Mouse (Mus musculus) R1 (cell line): ENCODE data around the gene Rbm19.

Experiments used
- DNase-seq: peaks from one replicate; pipeline ENCODE4 v3.0.0-alpha.2; 2018; ENCODE audit warnings: low read depth, low spot score

Gene Rbm19

GRCm38 (mm10) chr5:120165061-120165942 is 49.0 kb downstream of the Rbm19 start:
- DNase-seq: no peak

DNA sequence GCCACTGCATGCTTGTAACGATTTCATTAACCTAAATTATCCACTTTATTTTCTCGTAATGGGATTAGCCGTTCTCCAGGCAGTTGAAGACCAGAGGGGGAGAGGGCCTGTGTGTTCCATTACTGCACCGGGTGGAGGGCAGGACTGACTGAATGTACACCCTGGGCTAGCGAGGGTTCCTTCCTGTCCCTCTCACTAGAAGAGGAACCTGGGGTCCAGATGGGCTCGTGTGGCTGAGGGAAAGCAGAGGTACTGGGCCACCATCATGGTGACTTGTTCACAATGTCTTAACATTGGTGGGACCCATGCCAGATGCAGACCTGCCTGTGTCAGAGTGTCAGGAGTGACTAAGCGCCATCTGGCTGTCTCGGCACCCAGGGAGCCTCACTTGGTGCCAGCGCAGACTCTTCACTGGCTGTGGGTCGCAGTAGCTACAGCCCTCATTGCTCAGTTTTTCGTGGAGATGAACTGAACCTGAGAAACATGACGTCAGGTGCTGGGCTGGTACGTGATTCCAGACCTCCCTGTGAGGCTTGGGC is 51.6 kb downstream of the Rbm19 start:
- DNase-seq: no peak

- no peak for DNase-seq
These were observed 55.8 kb downstream of the Rbm19 start for GRCm38 (mm10) chr5:120171865-120172728.

DNA sequence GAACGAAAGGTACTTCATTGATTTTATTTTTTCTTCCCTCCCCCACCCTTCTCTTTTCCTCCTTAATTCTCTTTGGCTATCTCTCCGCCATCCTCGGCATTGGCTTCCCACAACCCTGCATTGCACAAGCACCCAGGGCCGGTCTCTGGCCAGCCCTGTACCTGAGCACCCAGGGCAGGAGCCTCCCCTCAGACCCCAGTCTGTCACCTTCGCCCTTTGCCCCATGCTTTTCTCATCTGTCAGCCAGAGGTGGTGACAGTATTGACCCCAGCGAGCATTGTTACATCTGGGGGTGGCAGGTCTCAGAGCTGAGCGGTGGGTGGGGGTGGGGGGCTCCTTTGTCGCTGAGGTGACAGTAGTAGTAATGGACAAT is 56.5 kb downstream of the Rbm19 start:
- no peak for DNase-seq

- no peak for DNase-seq
These were observed 58.1 kb downstream of the Rbm19 start for GRCm38 (mm10) chr5:120174317-120174716.

- DNase-seq: no peak
These were observed 59.0 kb downstream of the Rbm19 start for GRCm38 (mm10) chr5:120175217-120175616.

GRCm38 (mm10) chr5:120176246-120177065 is 60.2 kb downstream of the Rbm19 start:
- DNase-seq: no peak

DNA sequence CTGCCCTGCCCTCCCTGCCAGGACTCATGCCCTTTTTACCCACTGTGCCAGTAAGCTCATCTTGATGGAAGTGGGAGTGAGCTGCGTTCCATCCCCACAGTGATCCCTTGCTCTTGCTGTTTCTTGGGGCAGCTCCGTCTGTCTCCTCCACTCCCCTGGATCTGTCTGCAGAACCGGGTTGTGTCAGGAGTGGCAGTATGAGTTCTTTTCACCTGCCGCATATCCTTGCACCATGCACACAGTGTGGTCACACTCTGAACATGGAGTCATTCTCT is 60.7 kb downstream of the Rbm19 start:
- no peak for DNase-seq

- DNase-seq: no peak
These were observed 63.8 kb downstream of the Rbm19 start for GRCm38 (mm10) chr5:120180102-120180501.

DNA sequence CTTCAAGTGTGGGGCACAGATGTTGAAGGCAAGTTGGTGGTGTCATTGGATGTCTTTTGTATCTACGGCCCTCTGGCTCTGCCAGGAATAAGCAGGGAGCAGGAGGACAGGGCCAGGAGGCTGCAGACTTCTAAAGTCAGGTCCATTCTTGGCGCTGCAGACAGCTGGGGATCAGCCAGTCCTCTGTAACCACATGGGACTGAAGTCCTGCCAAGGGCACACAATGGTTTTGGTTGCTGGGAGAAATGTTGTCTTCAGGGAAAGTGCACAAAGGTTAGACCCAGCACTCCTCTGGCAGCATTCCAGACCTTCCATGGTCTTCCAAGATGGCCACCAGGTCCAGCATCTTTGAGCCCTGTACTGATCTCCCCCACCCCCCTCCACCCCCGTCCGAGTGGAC is 65.1 kb downstream of the Rbm19 start:
- no peak for DNase-seq

DNA sequence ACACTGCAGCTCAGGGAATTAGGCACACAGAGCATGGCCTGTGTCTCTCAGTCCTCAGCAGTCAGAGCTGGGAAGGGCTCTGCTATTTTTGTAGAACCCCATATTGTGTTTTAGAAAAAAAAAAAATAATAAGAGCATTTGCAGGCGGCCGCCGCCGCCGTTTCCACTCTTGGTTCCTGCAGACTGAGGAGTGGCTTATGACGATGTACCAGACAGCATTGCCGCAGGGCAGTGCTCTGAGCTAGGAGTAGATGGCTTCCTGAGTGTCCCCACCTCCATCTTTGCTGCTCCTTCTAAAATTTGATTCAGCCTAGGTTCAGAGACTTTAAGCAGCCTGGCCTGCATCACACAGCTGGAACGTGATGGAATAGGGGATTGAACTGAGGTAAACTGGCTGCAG is 67.1 kb downstream of the Rbm19 start:
- DNase-seq: no peak

- DNase-seq: no peak
These were observed 67.5 kb downstream of the Rbm19 start for GRCm38 (mm10) chr5:120183790-120184189.

DNA sequence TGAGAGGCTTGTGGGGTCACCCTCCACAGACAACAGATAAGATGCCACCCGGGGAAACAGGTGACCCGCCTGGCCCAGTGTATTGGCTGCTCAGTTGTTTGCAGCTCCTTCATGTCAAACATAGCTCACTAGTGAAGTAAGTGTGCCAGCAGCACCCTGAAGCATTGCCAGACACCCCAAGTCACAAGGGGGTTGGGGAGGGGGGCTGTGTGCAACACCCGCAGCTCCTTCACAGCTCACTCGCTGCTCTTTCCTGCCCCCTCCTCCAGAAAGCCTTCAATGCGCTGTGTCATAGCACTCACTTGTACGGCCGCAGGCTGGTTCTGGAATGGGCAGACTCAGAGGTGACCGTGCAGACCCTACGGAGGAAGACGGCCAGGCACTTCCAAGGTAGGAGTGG is 69.7 kb downstream of the Rbm19 start:
- DNase-seq: no peak

DNA sequence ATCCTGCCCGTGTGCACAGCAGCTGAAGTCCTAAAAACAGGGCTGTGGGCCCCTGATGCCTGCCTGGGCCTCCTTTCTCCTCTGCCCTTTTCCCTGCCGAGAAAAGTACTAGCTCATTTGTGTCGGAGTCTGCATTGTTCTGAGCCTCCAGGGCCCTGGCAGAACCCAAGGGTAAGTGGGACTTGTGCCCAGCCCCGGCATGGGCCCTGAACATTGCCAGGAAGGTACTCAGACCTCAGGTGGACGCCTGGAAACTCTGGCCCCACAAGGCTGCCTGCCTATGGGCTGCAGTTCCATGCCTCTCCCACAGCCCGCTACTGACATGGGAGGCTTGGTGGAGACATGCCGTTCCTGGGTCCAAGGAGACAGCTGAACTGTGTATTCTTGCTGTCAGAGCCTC is 72.3 kb downstream of the Rbm19 start:
- DNase-seq: no peak

GRCm38 (mm10) chr5:120190001-120190582 is 73.8 kb downstream of the Rbm19 start:
- no peak for DNase-seq

DNA sequence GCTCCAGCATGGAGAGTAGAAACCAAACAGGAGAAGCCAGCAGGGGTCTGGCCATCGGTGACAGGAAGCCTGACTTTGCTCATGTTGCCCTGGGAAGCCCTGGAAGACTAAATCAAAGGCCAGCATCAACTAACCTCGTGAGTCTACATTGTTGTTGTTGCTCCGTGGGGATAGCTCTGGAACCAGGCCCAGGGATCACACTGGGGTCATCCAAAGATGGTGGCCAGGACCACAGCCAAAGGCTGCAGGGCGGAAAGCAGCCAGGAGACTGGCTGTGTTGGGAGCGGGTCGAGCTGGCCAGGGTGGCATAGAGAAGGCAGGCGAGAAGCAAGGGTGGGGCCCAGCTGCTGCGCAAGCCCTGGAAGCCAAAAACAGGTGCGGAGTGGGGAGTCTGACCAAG is 75.4 kb downstream of the Rbm19 start:
- DNase-seq: no peak

DNA sequence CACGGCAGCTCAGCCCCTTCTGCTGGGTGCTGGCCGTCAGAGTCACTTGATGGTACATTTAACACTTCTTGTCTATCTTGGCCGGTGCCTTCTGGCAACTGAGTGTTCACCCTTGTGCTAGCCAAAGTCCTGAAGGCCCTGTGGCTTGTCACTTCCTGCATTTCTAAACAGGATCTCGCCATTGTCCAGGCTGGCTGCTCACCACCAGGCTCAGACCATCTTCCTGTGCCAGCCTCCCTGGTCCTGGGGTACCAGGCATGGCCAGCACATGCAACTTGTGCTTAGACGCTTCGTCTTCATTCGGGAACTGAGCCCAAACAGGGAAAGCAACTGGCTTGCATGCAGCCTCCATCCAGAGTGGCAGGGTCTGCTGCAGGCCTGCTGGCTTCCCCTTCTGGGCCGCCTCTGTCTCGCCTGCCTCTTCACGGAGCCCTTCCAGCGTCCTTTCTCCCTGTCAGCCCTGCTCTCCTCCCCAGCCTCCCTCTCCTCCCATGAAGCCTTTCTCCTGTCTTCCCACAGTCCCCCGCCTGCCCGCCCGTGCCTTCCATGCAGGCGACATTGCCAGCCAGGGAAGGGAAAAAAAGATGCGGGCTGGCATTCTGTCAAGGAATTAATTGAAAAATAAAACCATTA is 78.2 kb downstream of the Rbm19 start:
- no peak for DNase-seq

DNA sequence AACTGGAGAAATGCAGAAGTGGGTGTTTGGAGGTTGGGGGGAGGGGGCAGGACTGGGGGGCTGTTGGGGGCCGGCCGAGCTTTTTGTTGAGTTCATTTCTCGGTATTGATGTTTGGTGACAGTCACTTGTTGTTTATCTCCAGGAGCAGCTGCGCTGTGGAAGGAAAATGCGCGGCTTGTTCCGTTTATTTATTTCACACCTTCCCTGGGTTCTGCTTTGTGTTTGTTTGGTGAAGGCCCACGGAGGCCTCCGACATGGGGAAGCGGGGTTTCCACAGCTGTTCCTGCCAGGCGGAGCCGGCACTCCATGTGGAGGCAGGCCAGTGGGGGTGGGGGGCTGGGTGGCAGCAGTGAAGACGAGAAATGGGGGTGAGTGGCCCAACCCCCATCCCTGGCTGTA is 78.7 kb downstream of the Rbm19 start:
- no peak for DNase-seq

- no peak for DNase-seq
These were observed 80.6 kb downstream of the Rbm19 start for GRCm38 (mm10) chr5:120196879-120197278.

GRCm38 (mm10) chr5:120197813-120198387 is 81.6 kb downstream of the Rbm19 start:
- no peak for DNase-seq

DNA sequence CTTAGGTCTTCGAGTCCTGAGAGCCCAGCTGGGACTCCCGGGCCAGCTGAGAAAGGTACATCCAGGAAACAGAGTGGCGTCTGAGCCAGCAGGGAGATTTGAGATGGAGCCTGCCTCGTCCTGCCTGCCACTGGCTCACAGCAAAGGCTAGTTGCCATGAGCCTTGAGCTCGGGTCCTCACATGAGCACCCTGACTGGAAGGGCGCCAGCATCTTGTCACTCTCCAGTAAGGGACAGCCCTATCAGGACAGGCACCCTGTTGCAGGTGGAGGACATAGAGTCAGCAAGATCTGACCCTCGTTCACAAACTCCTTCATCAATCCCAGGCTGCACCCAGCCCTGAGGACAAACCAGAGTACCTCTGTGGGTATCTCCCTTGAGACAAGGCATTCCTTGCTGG is 83.6 kb downstream of the Rbm19 start:
- no peak for DNase-seq
